In genomic region chr4:109173775-109174440, GRCm38 (mm10) we compare ENCODE assay signal across 8 mouse cellular contexts. TPM values are rescaled to one million over a fixed set of nuclear protein-coding genes. Genes with fewer than 3 reads are reported as not detected.
DNase-seq lines count a peak whose midpoint lies in the region; ATAC-seq lines count a peak whose summit lies in the region.

No protein-coding gene starts in this region.

- H3K4me2 ChIP-seq in kidney, embryonic 15.5 days, result no peak overlapping the region
- H3K4me2 ChIP-seq in midbrain, embryonic 15.5 days, result peak overlapping the region; percentile 21; the same call in 1 of the 2 replicates

- H3K4me3 ChIP-seq in kidney, embryonic 15.5 days (replicated peaks), result no peak overlapping the region
- no peak overlapping the region for H3K4me3 ChIP-seq in embryonic facial prominence, embryonic 10.5 days
- no peak overlapping the region for H3K4me3 ChIP-seq in midbrain, embryonic 15.5 days

- peak overlapping the region; percentile 32 for H3K27ac ChIP-seq in kidney, embryonic 15.5 days
- peak overlapping the region; percentile 62 for H3K27ac ChIP-seq in embryonic facial prominence, embryonic 10.5 days (replicated peaks)
- H3K27ac ChIP-seq in midbrain, embryonic 15.5 days, result peak overlapping the region; percentile 77

- peaks cover 7% of the 10 kb centered on the region for H3K4me1 ChIP-seq in kidney, embryonic 15.5 days
- peaks cover 20% of the 10 kb centered on the region for H3K4me1 ChIP-seq in embryonic facial prominence, embryonic 10.5 days
- H3K4me1 ChIP-seq in midbrain, embryonic 15.5 days, result peaks cover 12% of the 10 kb centered on the region

- WGBS in kidney, embryonic 15.5 days, result 57% methylated on average over 7 of the region's 7 CpGs
- 55% methylated on average over 7 of the region's 7 CpGs for WGBS in embryonic facial prominence, embryonic 10.5 days
- 27% methylated on average over 7 of the region's 7 CpGs for WGBS in midbrain, embryonic 15.5 days

- H3K9ac ChIP-seq in kidney, embryonic 15.5 days, result no peak overlapping the region
- H3K9ac ChIP-seq in midbrain, embryonic 15.5 days, result no peak overlapping the region

- no peaks in the 10 kb centered on the region for H3K9me3 ChIP-seq in kidney, embryonic 15.5 days (replicated peaks)
- no peaks in the 10 kb centered on the region for H3K9me3 ChIP-seq in embryonic facial prominence, embryonic 10.5 days
- H3K9me3 ChIP-seq in midbrain, embryonic 15.5 days, result no peaks in the 10 kb centered on the region

- DNase-seq in kidney, adult 11 months, result no peak
- peak; percentile 23 for DNase-seq in embryonic facial prominence, embryonic 10.5 days (ENCODE audit: low spot score)
- peak; percentile 38 to 61 for DNase-seq in heart, adult 9 months (ENCODE audit: low spot score in 2 of 2)
- DNase-seq in spleen, postnatal 10 days (ENCODE audit: low spot score in 2 of 2), result no peak
- DNase-seq in MN1 (ENCODE audit: low spot score), result no peak

- no peaks in the 10 kb centered on the region for H3K27me3 ChIP-seq in kidney, embryonic 15.5 days
- H3K27me3 ChIP-seq in embryonic facial prominence, embryonic 10.5 days (replicated peaks; ENCODE audit: low read depth, poor library complexity, severe bottlenecking), result no peaks in the 10 kb centered on the region
- H3K27me3 ChIP-seq in midbrain, embryonic 15.5 days (replicated peaks), result no peaks in the 10 kb centered on the region

- H3K36me3 ChIP-seq in kidney, embryonic 15.5 days, result peaks cover 10% of the 10 kb centered on the region; the same call in 1 of the 2 replicates
- H3K36me3 ChIP-seq in embryonic facial prominence, embryonic 10.5 days (replicated peaks), result peaks cover 4% of the 10 kb centered on the region
- H3K36me3 ChIP-seq in midbrain, embryonic 15.5 days (replicated peaks), result no peaks in the 10 kb centered on the region

- ATAC-seq in kidney, embryonic 15.5 days (replicated peaks; ENCODE audit: low FRiP score), result no peak
- peak; percentile 69; the same call in 1 of the 2 replicates for ATAC-seq in midbrain, embryonic 15.5 days (replicated peaks)
- ATAC-seq in erythroid progenitor cell, adult 5-6 weeks (replicated peaks; ENCODE audit: low FRiP score, poor library complexity, severe bottlenecking), result no peak

RNA-seq across cellular contexts. Expression of gene Osbpl9, which starts 28.2 kb away (rescaled TPM):
- polyA plus RNA-seq in kidney, embryonic 15.5 days (2015; fragmentation: Nextera tagmentation; extraction: Ambion mirVana), result 68.9 and 70.5 TPM in 2 replicates
- 60.0 and 61.4 TPM in 2 replicates for polyA plus RNA-seq in embryonic facial prominence, embryonic 10.5 days (2016; fragmentation: Nextera tagmentation; extraction: Ambion mirVana)
- polyA plus RNA-seq in midbrain, embryonic 15.5 days (2015; fragmentation: Nextera tagmentation; extraction: Ambion mirVana), result 74.0 and 75.0 TPM in 2 replicates
- total RNA-seq in erythroid progenitor cell, adult 5-6 weeks (2015; ENCODE audit: low replicate concordance), result 71.0 and 90.1 TPM in 2 replicates
- total RNA-seq in erythroid progenitor cell, adult 5-6 weeks (2017; ENCODE audit: low replicate concordance), result 29.3 and 32.2 TPM in 2 replicates

Comparison
In these comparisons a context has a peak if more than half of its experiments do, and no peak if none do; other contexts are left out.
1. DNase-seq: peak in embryonic facial prominence, embryonic 10.5 days (single experiment) and heart, adult 9 months (2 of 2); none in kidney, adult 11 months (single experiment), spleen, postnatal 10 days (0 of 2) and MN1 (single experiment).
2. Peak in every context shown above with its lines, with median percentiles within 50 percentile points of each other: H3K27ac ChIP-seq.